Mouse (Mus musculus) fat pad, adult 2 months (tissue): ENCODE measurements at regions not wholly inside any gene's neighbourhood (a gene's known extent, or its start where the extent isn't known, plus 50 kb on each side); places are given as distances from the start of the nearest gene placed in this dataset.

ENCODE experiments used
- DNase-seq: peaks from one replicate; pipeline ENCODE4 v3.0.0-alpha.2; 2011; ENCODE audit warnings: low read depth, low spot score; ENCODE audit errors: extremely low read depth

GRCm38 (mm10) chr11:31721908-31722307 lies 50.2 kb upstream of the Bod1 start:
- DNase-seq = no peak

- DNase-seq = no peak
Observed at GRCm38 (mm10) chr11:31724506-31724905, 52.8 kb upstream of the Bod1 start.

GRCm38 (mm10) chr11:31725936-31726647 lies 54.4 kb upstream of the Bod1 start:
- no peak for DNase-seq

- DNase-seq = no peak
Observed at GRCm38 (mm10) chr11:31727289-31727688, 55.6 kb upstream of the Bod1 start.

- no peak for DNase-seq
Observed at GRCm38 (mm10) chr11:31729728-31730127, 58.0 kb upstream of the Bod1 start.

- no peak for DNase-seq
Observed at GRCm38 (mm10) chr11:31730181-31730580, 58.5 kb upstream of the Bod1 start.

- no peak for DNase-seq
Observed at GRCm38 (mm10) chr11:31730680-31731079, 59.0 kb upstream of the Bod1 start.

GRCm38 (mm10) chr11:31731459-31731858 lies 59.8 kb upstream of the Bod1 start:
- DNase-seq = no peak

- no peak for DNase-seq
Observed at GRCm38 (mm10) chr11:31732342-31732741, 60.7 kb upstream of the Bod1 start.

- no peak for DNase-seq
Observed at GRCm38 (mm10) chr11:31732958-31733357, 61.3 kb upstream of the Bod1 start.

GRCm38 (mm10) chr11:31734091-31734490 lies 62.4 kb upstream of the Bod1 start:
- no peak for DNase-seq

- no peak for DNase-seq
Observed at GRCm38 (mm10) chr11:31735257-31735656, 63.6 kb upstream of the Bod1 start.

- no peak for DNase-seq
Observed at GRCm38 (mm10) chr11:31736086-31736485, 64.4 kb upstream of the Bod1 start.

- DNase-seq = no peak
Observed at GRCm38 (mm10) chr11:31736556-31737089, 64.9 kb upstream of the Bod1 start.

- DNase-seq = no peak
Observed at GRCm38 (mm10) chr11:31738148-31739021, 66.7 kb upstream of the Bod1 start.

- no peak for DNase-seq
Observed at GRCm38 (mm10) chr11:31740409-31740808, 68.7 kb upstream of the Bod1 start.

GRCm38 (mm10) chr11:31742160-31742559 lies 70.5 kb upstream of the Bod1 start:
- DNase-seq = no peak

- no peak for DNase-seq
Observed at GRCm38 (mm10) chr11:31744076-31744785, 72.5 kb upstream of the Bod1 start.

GRCm38 (mm10) chr11:31745028-31745865 lies 73.6 kb upstream of the Bod1 start:
- no peak for DNase-seq

- no peak for DNase-seq
Observed at GRCm38 (mm10) chr11:31745866-31746248, 74.2 kb upstream of the Bod1 start.
